ENCODE assay signal across 9 mouse cellular contexts in genomic region chr1:194613923-194614830, GRCm38 (mm10). TPM values are rescaled to one million over a fixed set of nuclear protein-coding genes. Genes with fewer than 3 reads are reported as not detected.
DNase-seq lines count a peak whose midpoint lies in the region; ATAC-seq and TF ChIP-seq lines count a peak whose summit lies in the region.
"Had no signal": no experiment of that assay in that cellular context is flagged by ENCODE, and none has a peak within 500 bp of the region (broad histone marks: within the 10 kb centered on the region; RNA-seq: fewer than 3 reads in every experiment).

No protein-coding gene starts in this region.

- H3K36me3 ChIP-seq in hindbrain, embryonic 15.5 days, result no peaks in the 10 kb centered on the region
- no peaks in the 10 kb centered on the region for H3K36me3 ChIP-seq in hindbrain, embryonic 11.5 days (ENCODE audit: control insufficient read depth, insufficient read depth, low read length)

- no peaks in the 10 kb centered on the region for H3K27me3 ChIP-seq in hindbrain, embryonic 15.5 days
- no peaks in the 10 kb centered on the region for H3K27me3 ChIP-seq in hindbrain, embryonic 11.5 days (ENCODE audit: control insufficient read depth, insufficient read depth, low read length)

- H3K4me3 ChIP-seq in hindbrain, embryonic 15.5 days, result no peak overlapping the region
- no peak overlapping the region for H3K4me3 ChIP-seq in hindbrain, embryonic 11.5 days (ENCODE audit: low read depth, low read length)

- WGBS in hindbrain, embryonic 15.5 days, result 62% methylated on average over 5 of the region's 5 CpGs
- 88% methylated on average over 5 of the region's 5 CpGs for WGBS in hindbrain, embryonic 11.5 days

- DNase-seq in hindbrain, embryonic 11.5 days (ENCODE audit: low spot score), result no peak
- DNase-seq in brain, embryonic 14.5 days (ENCODE audit: low read depth), result peak; percentile 92
- DNase-seq in frontal cortex, adult 2 months (ENCODE audit: extremely low spot score in 1 of 2, low spot score in 1 of 2), result peak; percentile 78 to 84
- peak; percentile 81 for DNase-seq in left cerebral cortex, postnatal 4 days
- DNase-seq in thymus, postnatal 14 days, result no peak
- no peak for DNase-seq in embryo, embryonic 9.5 days (ENCODE audit: extremely low spot score)
- DNase-seq: lung, postnatal 4 days had no signal

- no peak for TF ChIP-seq CTCF in brain, embryonic 14.5 days (IDR thresholded peaks at IDR 0.05; ENCODE audit: borderline replicate concordance, extremely low read depth, insufficient read depth, insufficient read length)

- H3K9me3 ChIP-seq in hindbrain, embryonic 15.5 days, result no peaks in the 10 kb centered on the region
- no peaks in the 10 kb centered on the region for H3K9me3 ChIP-seq in hindbrain, embryonic 11.5 days (ENCODE audit: control insufficient read depth, low read length)

- intact Hi-C loops in left cerebral cortex, postnatal 4 days (cut with DNase I), result loop anchor here (10.0 kb wide), 2 partner anchors 389 to 1229 kb away; no protein-coding TSS in a partner anchor

- no peak overlapping the region for H3K4me2 ChIP-seq in hindbrain, embryonic 15.5 days
- no peak overlapping the region for H3K4me2 ChIP-seq in hindbrain, embryonic 11.5 days (replicated peaks; ENCODE audit: low read depth, low read length)

- TF ChIP-seq POLR2A in brain, embryonic 14.5 days (IDR thresholded peaks at IDR 0.05; ENCODE audit: borderline replicate concordance, extremely low read depth, insufficient read depth, insufficient read length, poor library complexity, severe bottlenecking), result no peak

- H3K4me1 ChIP-seq in hindbrain, embryonic 15.5 days (replicated peaks), result peaks cover 15% of the 10 kb centered on the region
- H3K4me1 ChIP-seq in hindbrain, embryonic 11.5 days (replicated peaks; ENCODE audit: control insufficient read depth, insufficient read depth, low read length), result peaks cover 2% of the 10 kb centered on the region; the same call in 1 of the 2 replicates

- H3K9ac ChIP-seq in hindbrain, embryonic 15.5 days, result no peak overlapping the region
- no peak overlapping the region for H3K9ac ChIP-seq in hindbrain, embryonic 11.5 days (ENCODE audit: low read depth, low read length)

- H3K27ac ChIP-seq in hindbrain, embryonic 15.5 days (replicated peaks), result peak overlapping the region; percentile 10; the same call in 1 of the 2 replicates
- H3K27ac ChIP-seq in hindbrain, embryonic 11.5 days (ENCODE audit: low read depth, low read length), result no peak overlapping the region

- ATAC-seq in hindbrain, embryonic 15.5 days (ENCODE audit: low FRiP score, low read depth), result peak; percentile 45; the same call in 1 of the 2 replicates
- no peak for ATAC-seq in hindbrain, embryonic 11.5 days (ENCODE audit: low FRiP score)
- ATAC-seq in erythroid progenitor cell, adult 5-6 weeks (replicated peaks; ENCODE audit: low FRiP score, poor library complexity, severe bottlenecking), result no peak

RNA-seq across cellular contexts. Expression of gene Plxna2, which starts 3.8 kb away (rescaled TPM):
- 30.7 and 32.8 TPM in 2 replicates for polyA plus RNA-seq in hindbrain, embryonic 15.5 days (2015; fragmentation: Nextera tagmentation; extraction: Ambion mirVana)
- polyA plus RNA-seq in hindbrain, embryonic 11.5 days (2014; fragmentation: Nextera tagmentation; extraction: Ambion mirVana), result 23.2 and 25.4 TPM in 2 replicates
- 60.3 and 66.5 TPM in 2 replicates for polyA plus RNA-seq in brain, embryonic 14.5 days (2012; rRNA removed)
- polyA plus RNA-seq in frontal cortex, adult 2 months (2012; rRNA removed), result 26.9 and 30.7 TPM in 2 replicates
- total RNA-seq in left cerebral cortex, postnatal 4 days (2021), result 100 to 1,000 TPM; 132 to 134 TPM
- total RNA-seq in erythroid progenitor cell, adult 5-6 weeks (2015; ENCODE audit: low replicate concordance), result 0.36 and 0.84 TPM in 2 replicates
- total RNA-seq in erythroid progenitor cell, adult 5-6 weeks (2017; ENCODE audit: low replicate concordance), result 1.4 TPM in 1 of 2 replicates, not detected in the other

Comparison
In these comparisons a context has a peak if more than half of its experiments do, and no peak if none do; other contexts are left out.
1. DNase-seq: peak in brain, embryonic 14.5 days (single experiment), frontal cortex, adult 2 months (2 of 2) and left cerebral cortex, postnatal 4 days (single experiment); none in hindbrain, embryonic 11.5 days (single experiment), thymus, postnatal 14 days (single experiment) and embryo, embryonic 9.5 days (single experiment).